Mouse (Mus musculus) midbrain, embryonic 16.5 days (tissue): Measurements from ENCODE around the gene Gpr176. TPM values are rescaled to one million over a fixed set of nuclear protein-coding genes. Genes with fewer than 3 reads are reported as not detected.

Source experiments
- ATAC-seq: fragments of 200-750 bp; cut with Nextera tagmentation; 2 replicates; pipeline ENCODE4 v1.8.0; 2017; ENCODE audit warnings: moderate TSS enrichment
- H3K27ac ChIP-seq: fragments of 300-500 bp; sonication (generic); 2 replicates; pipeline ENCODE4 v1.5.1; 2014; ENCODE audit warnings: mild to moderate bottlenecking, low read length, mixed read lengths
- H3K27me3 ChIP-seq: fragments of 300-500 bp; sonication (generic); 2 replicates; pipeline ENCODE4 v1.6.1; 2014; ENCODE audit warnings: low read depth, low read length, mixed read lengths; ENCODE audit not compliant: control insufficient read depth, insufficient read depth
- H3K36me3 ChIP-seq: fragments of 300-500 bp; sonication (generic); 2 replicates; pipeline ENCODE4 v1.6.1; 2014; ENCODE audit warnings: mild to moderate bottlenecking, low read length, moderate library complexity, mixed read lengths; ENCODE audit not compliant: control insufficient read depth, insufficient read depth
- H3K4me1 ChIP-seq: fragments of 300-500 bp; sonication (generic); 2 replicates; pipeline ENCODE4 v1.6.1; 2014; ENCODE audit warnings: mild to moderate bottlenecking, low read length, mixed read lengths; ENCODE audit not compliant: control insufficient read depth, insufficient read depth
- H3K4me2 ChIP-seq: fragments of 300-500 bp; sonication (generic); 2 replicates; pipeline ENCODE4 v1.6.1; 2014; ENCODE audit warnings: mild to moderate bottlenecking, low read length, mixed read lengths
- H3K4me3 ChIP-seq: fragments of 300-500 bp; sonication (generic); 2 replicates; pipeline ENCODE4 v1.5.1; 2014; ENCODE audit warnings: low read depth, mild to moderate bottlenecking, low read length, moderate library complexity, mixed read lengths
- H3K9ac ChIP-seq: fragments of 300-500 bp; sonication (generic); 2 replicates; pipeline ENCODE4 v1.6.1; 2014; ENCODE audit warnings: low read depth, low read length, mixed read lengths
- H3K9me3 ChIP-seq: fragments of 300-500 bp; sonication (generic); replicated peaks from 2 replicates; pipeline ENCODE4 v1.6.1; 2014; ENCODE audit warnings: mild to moderate bottlenecking, low read length, mixed read lengths; ENCODE audit not compliant: control insufficient read depth, poor library complexity, severe bottlenecking
- WGBS: fragments of 180-500 bp; shearing (Covaris S2); extraction: QIAGEN DNeasy Blood & Tissue Kit; methylation state at CpG from one replicate; pipeline ENCODE4 v1.1.7; 2014; 5-methylcytosine and 5-hydroxymethylcytosine counted together
- polyA plus RNA-seq: library from polyadenylated mRNA; unstranded; fragments of >200 nt; fragmentation: Nextera tagmentation; extraction: Ambion mirVana; gene quantifications from 2 replicates; pipeline ENCODE4 v1.2.1, GENCODE M21; 2015

Gpr176 gene
- polyA plus RNA-seq, 1 experiment from 2014 or later, result 7.7 TPM

DNA sequence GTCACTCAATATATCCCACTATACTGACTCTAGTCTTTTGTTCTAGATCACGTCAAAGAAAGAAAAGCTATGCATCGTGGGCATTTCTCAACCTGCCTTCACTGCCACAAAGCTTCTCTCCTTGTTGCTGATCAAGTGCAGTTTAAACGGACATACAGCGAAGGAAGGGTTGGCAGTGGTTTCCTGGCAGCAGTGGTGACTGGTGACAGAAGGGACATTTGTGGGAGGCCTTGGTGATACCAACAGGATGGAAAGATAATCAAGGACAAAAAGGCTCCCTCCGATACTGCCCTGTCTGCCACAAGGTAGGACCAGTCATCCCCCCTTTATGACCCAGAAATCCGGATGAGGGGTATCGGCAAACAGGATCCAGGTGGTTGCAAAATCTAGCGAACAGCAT lies 95.0 kb downstream of the Gpr176 start:
- Histone ChIP-seq H3K4me3 (no peak overlapping the region), H3K27ac (no peak overlapping the region), H3K9me3 (no peaks in the 10 kb centered on the region), H3K4me1 (peaks cover 2% of the 10 kb centered on the region; the same call in 1 of the 2 replicates), H3K9ac (no peak overlapping the region), H3K27me3 (no peaks in the 10 kb centered on the region), H3K36me3 (no peaks in the 10 kb centered on the region), H3K4me2 (no peak overlapping the region)
- ATAC-seq, result no peak
- WGBS, result 93% methylated on average over 8 of the region's 8 CpGs

DNA sequence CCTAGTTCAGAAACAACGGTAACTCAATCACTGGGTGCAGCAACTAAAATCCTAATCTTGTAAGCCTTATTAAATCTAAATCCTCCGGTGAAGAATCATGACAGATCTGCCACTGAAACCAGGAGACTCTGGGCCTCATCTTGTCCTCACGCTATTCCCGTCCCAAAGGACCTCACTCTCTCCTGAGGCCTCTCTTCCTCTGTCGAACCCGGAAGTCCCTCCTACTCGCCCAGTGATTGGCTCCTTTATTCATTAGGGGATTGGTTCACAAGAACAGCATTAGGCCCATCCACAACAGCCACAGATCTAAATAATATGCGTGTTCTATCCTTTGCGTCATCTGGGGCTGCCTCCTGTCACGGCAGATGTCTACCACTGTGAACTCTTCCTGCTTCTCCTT lies 101.6 kb downstream of the Gpr176 start:
- Histone ChIP-seq H3K9me3 (no peaks in the 10 kb centered on the region), H3K4me2 (no peak overlapping the region), H3K36me3 (no peaks in the 10 kb centered on the region), H3K27me3 (no peaks in the 10 kb centered on the region), H3K4me1 (peaks cover 2% of the 10 kb centered on the region; the same call in 1 of the 2 replicates), H3K9ac (no peak overlapping the region), H3K4me3 (no peak overlapping the region), H3K27ac (no peak overlapping the region)
- ATAC-seq, result no peak
- 89% methylated on average over 10 of the region's 10 CpGs for whole genome bisulfite sequencing

DNA sequence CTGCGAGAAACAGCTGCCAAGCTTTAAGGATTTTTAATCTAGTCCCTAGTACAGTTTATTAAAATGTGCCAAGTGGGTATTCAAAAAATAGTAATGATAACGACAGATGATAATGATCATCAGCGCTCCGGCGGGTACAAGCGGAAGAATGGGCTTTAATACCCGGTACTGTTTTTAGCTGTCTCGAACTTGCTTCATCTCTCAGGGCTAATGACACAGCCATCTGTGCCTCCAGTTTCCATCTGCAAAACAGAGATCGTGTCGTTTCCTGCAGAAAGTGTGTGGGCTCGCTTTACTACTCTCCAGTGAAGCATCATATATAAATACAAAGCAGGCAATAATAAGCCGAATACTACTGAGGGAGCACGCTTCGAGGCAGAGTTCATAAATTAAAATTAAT lies 103.0 kb downstream of the Gpr176 start:
- Histone ChIP-seq H3K4me3 (no peak overlapping the region), H3K27me3 (no peaks in the 10 kb centered on the region), H3K4me1 (peaks cover under 1% of the 10 kb centered on the region; the same call in 1 of the 2 replicates), H3K36me3 (no peaks in the 10 kb centered on the region), H3K4me2 (no peak overlapping the region), H3K9me3 (no peaks in the 10 kb centered on the region), H3K27ac (no peak overlapping the region), H3K9ac (no peak overlapping the region)
- WGBS, result 68% methylated on average over 14 of the region's 14 CpGs
- peak; percentile 32; the same call in 1 of the 2 replicates for ATAC-seq

DNA sequence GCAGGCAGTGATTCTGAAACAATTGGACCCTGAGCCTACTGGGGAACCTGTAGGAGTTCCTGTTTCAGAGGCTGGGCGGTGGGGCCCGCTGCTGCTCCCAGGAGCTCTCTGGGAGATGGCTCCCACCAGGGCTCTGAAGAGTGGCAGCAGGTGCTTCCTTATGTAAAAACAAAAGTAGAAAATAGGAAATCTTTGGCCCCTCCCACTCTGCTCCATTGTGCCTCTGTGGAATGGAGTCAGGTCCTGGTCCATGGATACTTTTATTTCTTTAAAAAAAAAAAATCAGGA lies 109.4 kb downstream of the Gpr176 start:
- 48% methylated on average over 2 of the region's 2 CpGs for WGBS
- Histone ChIP-seq H3K9me3 (no peaks in the 10 kb centered on the region), H3K27me3 (no peaks in the 10 kb centered on the region; the same call in 1 of the 2 replicates), H3K4me1 (no peaks in the 10 kb centered on the region), H3K9ac (no peak overlapping the region), H3K4me2 (no peak overlapping the region), H3K27ac (no peak overlapping the region), H3K36me3 (no peaks in the 10 kb centered on the region), H3K4me3 (no peak overlapping the region)
- ATAC-seq, result peak; percentile 41; the same call in 1 of the 2 replicates

DNA sequence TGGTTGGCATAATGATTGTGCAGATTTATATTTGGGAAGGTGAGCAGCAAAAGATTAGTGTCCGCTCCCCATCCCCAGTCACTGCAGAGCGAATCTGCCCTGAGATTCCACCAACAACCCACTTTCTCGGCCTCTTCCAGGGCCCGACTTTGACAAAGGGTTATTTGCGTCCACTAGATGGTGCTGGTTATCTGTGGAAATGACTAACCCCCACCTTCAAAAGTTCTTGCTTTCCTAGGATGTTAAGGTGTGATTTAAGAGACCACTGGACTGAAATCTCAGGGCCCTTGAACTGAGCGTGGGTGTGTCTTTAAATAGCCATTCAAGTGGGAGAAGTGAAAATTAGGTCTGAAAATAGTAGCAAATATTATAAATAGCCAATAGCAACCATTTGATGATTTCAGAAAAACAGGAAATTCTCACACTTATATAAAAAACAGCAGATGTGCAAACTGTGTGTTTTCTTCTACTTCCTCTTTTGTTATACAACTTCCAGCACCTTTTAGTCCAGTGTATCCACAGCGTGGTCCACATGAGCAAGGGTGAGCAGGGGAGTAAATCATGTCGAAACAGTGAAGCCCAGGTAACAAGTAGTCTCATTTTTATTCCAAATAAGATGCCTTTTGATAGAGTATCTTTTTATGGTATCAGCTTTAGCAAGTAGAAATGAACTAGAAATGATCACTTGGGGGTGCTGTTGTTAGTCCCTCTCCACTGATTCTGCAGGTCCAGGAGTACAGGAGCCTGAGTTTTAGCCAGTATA lies 109.9 kb downstream of the Gpr176 start:
- Histone ChIP-seq H3K27me3 (no peaks in the 10 kb centered on the region; the same call in 1 of the 2 replicates), H3K9me3 (no peaks in the 10 kb centered on the region), H3K4me1 (no peaks in the 10 kb centered on the region), H3K36me3 (no peaks in the 10 kb centered on the region), H3K27ac (no peak overlapping the region), H3K4me2 (no peak overlapping the region), H3K4me3 (no peak overlapping the region), H3K9ac (no peak overlapping the region)
- ATAC-seq, result peak; percentile 87
- WGBS, result 23% methylated on average over 8 of the region's 8 CpGs

DNA sequence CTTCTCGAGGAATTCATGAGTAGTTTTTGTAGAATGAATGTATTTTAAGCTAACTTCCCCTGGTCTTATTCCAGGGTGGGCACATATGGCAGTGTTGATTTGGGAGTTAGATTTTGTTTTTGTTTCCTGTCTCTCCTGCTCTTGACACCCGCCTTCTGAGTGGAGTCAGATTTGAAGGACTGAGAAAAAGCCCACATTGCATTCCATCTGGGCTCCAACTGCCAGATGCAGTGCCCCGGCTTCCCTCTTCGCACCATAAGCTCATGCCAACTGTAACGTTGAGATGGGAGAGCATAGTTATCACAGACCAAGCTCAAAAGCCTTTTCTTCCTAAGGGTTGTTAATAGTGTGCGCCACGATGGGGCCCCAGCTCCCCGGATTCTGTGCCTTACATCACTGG lies 110.5 kb downstream of the Gpr176 start:
- no peak overlapping the region for H3K4me2 ChIP-seq
- ATAC-seq, result peak; percentile 26; the same call in 1 of the 2 replicates
- no peak overlapping the region for H3K4me3 ChIP-seq
- WGBS, result 71% methylated on average over 8 of the region's 8 CpGs
- no peak overlapping the region for H3K27ac ChIP-seq
- H3K4me1 ChIP-seq, result no peaks in the 10 kb centered on the region
- H3K9ac ChIP-seq, result no peak overlapping the region
- no peaks in the 10 kb centered on the region for H3K36me3 ChIP-seq
- H3K27me3 ChIP-seq, result no peaks in the 10 kb centered on the region; the same call in 1 of the 2 replicates
- no peaks in the 10 kb centered on the region for H3K9me3 ChIP-seq

DNA sequence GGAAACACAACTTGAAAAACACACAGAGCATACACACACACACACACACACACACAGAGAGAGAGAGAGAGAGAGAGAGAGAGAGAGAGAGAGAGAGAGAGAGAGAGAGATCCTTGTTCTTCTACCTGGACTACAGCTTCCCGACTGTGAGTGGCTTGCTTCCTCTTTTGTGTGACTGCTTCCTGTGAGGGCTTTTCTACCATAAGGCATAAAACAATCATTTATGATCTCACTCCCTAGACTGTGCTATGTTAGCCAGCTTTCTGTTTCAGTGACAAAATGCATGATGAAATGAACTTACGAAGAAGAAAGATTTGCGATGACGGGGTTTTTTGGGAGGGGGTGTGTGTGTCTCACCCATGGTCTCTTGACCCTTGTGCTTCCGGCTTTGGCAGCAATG lies 113.5 kb downstream of the Gpr176 start:
- Histone ChIP-seq H3K36me3 (no peaks in the 10 kb centered on the region), H3K27me3 (no peaks in the 10 kb centered on the region; the same call in 1 of the 2 replicates), H3K4me2 (no peak overlapping the region), H3K4me1 (no peaks in the 10 kb centered on the region), H3K9ac (no peak overlapping the region), H3K4me3 (no peak overlapping the region), H3K27ac (no peak overlapping the region), H3K9me3 (no peaks in the 10 kb centered on the region)
- WGBS, result 89% methylated on average over 5 of the region's 5 CpGs
- ATAC-seq, result no peak

DNA sequence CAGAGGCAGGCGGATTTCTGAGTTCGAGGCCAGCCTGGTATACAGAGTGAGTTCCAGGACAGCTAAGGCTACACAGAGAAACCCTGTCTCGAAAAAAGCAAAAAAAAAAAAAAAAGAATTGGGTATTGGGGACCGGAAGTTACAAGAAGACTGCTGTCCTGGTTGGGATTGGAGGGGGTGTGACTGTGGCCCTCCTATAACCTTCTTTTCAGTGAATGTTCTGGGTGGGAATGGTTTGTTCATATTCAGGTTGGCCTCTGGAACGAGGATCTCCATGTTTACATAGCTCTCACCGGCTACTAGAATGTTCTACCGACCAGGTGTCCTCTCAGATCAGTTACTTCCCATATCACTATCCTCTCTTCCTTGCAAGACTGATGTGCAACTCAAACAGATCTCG lies 116.1 kb downstream of the Gpr176 start:
- Histone ChIP-seq H3K4me1 (no peaks in the 10 kb centered on the region), H3K4me2 (peak overlapping the region; percentile 56), H3K9me3 (no peaks in the 10 kb centered on the region), H3K27me3 (no peaks in the 10 kb centered on the region), H3K9ac (no peak overlapping the region), H3K27ac (no peak overlapping the region), H3K36me3 (no peaks in the 10 kb centered on the region), H3K4me3 (peak overlapping the region; percentile 45)
- WGBS, result 78% methylated on average over 8 of the region's 8 CpGs
- no peak; the same call in 1 of the 2 replicates for ATAC-seq

DNA sequence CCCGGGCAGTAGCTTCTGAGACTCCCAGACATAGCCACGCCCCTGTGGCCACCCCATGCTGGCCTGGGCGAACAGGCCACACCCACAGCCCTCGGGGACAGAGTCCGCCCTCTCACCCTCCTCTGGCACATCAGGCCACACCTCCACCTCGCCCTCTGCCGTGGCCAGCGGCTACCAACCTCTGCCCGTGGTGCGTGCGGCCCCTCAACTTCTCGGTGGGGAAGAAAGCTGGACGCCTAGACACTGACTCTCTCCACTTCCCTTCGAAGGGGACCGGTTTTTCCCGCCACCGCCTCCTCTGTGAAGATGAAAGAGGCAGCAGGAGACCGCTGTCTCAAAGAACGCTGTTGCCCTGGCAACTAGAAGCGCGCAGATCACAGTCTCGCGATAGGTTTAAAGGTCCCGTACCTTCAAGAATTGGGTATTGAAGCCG lies 116.6 kb downstream of the Gpr176 start, which contains the start of gene Fsip1:
Fsip1 (minus strand) TSS at position 346 of the 433 bp plus-strand sequence.
- H3K27ac ChIP-seq, result peak within 1 kb of the TSS; percentile 20; the same call in 1 of the 2 replicates
- H3K36me3 ChIP-seq, result no peaks in the 10 kb centered on the region
- H3K4me1 ChIP-seq, result no peaks in the 10 kb centered on the region
- peak; percentile 93 for ATAC-seq
- H3K9ac ChIP-seq, result peak within 1 kb of the TSS; percentile 57
- no peaks in the 10 kb centered on the region for H3K9me3 ChIP-seq
- H3K4me2 ChIP-seq, result peak within 1 kb of the TSS; percentile 56
- no peaks in the 10 kb centered on the region for H3K27me3 ChIP-seq
- peak within 1 kb of the TSS; percentile 45 for H3K4me3 ChIP-seq
- under 1% methylated on average over 25 of the region's 25 CpGs for WGBS
